Mouse (Mus musculus) kidney, adult 2 months (tissue): ENCODE measurements at regions not wholly inside any gene's neighbourhood (a gene's known extent, or its start where the extent isn't known, plus 50 kb on each side); places are given as distances from the start of the nearest gene placed in this dataset.
A peak's percentile ranks its signal among the peaks of the same experiment; 100 is the strongest.
"Not testable (repeated sequence)": the region's sequence is repeated elsewhere in the genome, so short reads cannot be mapped to it uniquely, and the experiment has no call there.

Experiments
- DNase-seq: peaks from one replicate; pipeline ENCODE4 v3.0.0; 2021
- H3K27ac ChIP-seq: fragments of 200-500 bp; 2 replicates; pipeline ENCODE4 v1.5.1; 2012; ENCODE audit warnings: low read depth, low read length, control low read depth, inconsistent platforms; ENCODE audit not compliant: insufficient read depth
- H3K27me3 ChIP-seq: fragments of 200-500 bp; replicated peaks from 2 replicates; pipeline ENCODE4 v1.6.1; 2012; ENCODE audit warnings: mild to moderate bottlenecking, moderate library complexity, low read length, inconsistent platforms; ENCODE audit not compliant: control insufficient read depth, insufficient read depth
- H3K36me3 ChIP-seq: fragments of 200-500 bp; 2 replicates; pipeline ENCODE4 v1.6.1; 2012; ENCODE audit warnings: mild to moderate bottlenecking, moderate library complexity, low read length, inconsistent platforms; ENCODE audit not compliant: control insufficient read depth, insufficient read depth
- H3K4me1 ChIP-seq: fragments of 200-500 bp; 2 replicates; pipeline ENCODE4 v1.6.1; 2011; ENCODE audit warnings: low read length; ENCODE audit not compliant: control insufficient read depth, insufficient read depth
- H3K4me3 ChIP-seq: fragments of 200-500 bp; 2 replicates; pipeline ENCODE4 v1.5.1; 2011; ENCODE audit warnings: mild to moderate bottlenecking, low read depth, low read length, control low read depth; ENCODE audit not compliant: insufficient read depth
- CTCF ChIP-seq: fragments of 200-500 bp; conservative IDR thresholded peaks from 2 replicates; pipeline ENCODE4 v1.5.1; 2011; ENCODE audit warnings: low read depth, mild to moderate bottlenecking, control low read depth, low read length, moderate library complexity, mixed read lengths; ENCODE audit not compliant: insufficient read depth, insufficient read length
- POLR2A ChIP-seq: fragments of 200-500 bp; IDR thresholded peaks from one replicate; pipeline ENCODE4 v1.6.1; 2011; ENCODE audit warnings: low read depth, low read length, control low read depth
- WGBS: fragments of 180-500 bp; shearing (Covaris S2); methylation state at CpG from one replicate; pipeline ENCODE4 v1.1.7; 2018; 5-methylcytosine and 5-hydroxymethylcytosine counted together

DNA sequence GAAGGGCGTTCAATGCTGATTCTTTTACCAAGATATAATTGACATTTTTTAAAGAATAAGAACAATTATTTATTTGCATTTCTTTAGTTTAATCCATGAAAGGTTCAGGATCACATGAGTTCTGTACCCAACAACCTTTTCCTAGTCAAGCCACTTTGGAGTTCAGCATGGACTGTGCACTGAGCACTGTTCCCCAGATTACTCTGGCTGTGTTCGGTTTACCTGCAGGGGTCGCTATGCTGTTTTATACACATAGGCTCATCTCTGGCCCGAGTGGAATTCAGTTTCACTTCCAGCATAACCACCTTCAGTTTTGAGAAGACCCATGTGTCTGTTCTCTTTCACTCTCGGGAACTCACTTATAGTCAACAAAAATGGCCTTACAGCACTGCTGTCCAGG, 93.5 kb upstream of the Smarcad1 start:
- not testable (repeated sequence) for H3K36me3 ChIP-seq, H3K27ac ChIP-seq, H3K27me3 ChIP-seq, H3K4me1 ChIP-seq, DNase-seq, H3K4me3 ChIP-seq
- 76% methylated on average over 5 of the region's 5 CpGs for WGBS

DNA sequence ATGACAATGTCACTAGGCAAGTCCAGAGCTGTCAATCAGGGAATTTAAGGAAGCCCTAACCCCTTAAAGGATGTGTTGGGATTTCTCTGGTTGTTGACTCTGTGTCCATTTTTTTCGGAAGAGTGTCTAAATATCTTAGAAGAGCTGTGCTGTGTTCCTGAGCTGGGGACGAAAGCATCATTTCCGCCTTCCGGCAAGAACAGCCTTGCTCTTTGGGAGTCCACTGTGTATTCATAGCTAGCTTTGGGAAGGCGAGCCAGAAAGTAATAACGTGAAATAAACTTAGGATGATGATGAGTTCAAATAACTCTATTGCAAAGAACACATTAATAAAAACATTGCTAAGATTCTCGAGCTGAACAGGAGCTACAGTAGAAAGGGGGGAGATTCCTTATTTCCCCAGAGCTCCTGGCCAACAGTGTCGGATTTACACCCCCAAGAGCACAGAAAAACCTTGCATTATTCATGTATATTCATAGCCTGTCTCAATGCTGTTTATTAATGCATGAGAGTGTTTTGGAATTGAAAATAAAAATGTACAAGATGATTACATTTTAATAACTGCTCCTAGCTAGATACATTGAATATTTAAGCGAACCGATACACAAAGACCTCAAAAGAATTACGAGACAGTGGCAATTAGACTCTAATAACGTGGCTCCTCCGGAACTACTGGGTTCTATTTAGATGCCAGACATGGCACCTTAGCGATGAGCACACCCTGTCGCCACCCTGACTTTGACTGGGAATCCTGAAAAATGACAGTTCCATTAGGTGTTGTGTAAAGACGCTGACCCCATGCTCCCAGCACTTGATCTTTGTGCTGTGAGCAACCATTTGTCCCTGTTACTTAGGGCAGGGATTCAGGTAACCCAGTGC, 80.5 kb upstream of the Smarcad1 start:
- TF ChIP-seq CTCF: no peak
- no peak for TF ChIP-seq POLR2A
- no peaks in the 10 kb centered on the region for H3K4me1 ChIP-seq
- H3K27me3 ChIP-seq: no peaks in the 10 kb centered on the region
- no peak for DNase-seq
- 69% methylated on average over 16 of the region's 16 CpGs for WGBS
- H3K36me3 ChIP-seq: no peaks in the 10 kb centered on the region
- no peak overlapping the region for H3K27ac ChIP-seq
- no peak overlapping the region for H3K4me3 ChIP-seq

- Histone ChIP-seq H3K4me1 (no peaks in the 10 kb centered on the region), H3K4me3 (no peak overlapping the region), H3K27ac (no peak overlapping the region), H3K27me3 (no peaks in the 10 kb centered on the region), H3K36me3 (no peaks in the 10 kb centered on the region)
- 71% methylated on average over 5 of the region's 5 CpGs for WGBS
- DNase-seq: no peak
- TF ChIP-seq CTCF (no peak), POLR2A (no peak)
Observed at GRCm38 (mm10) chr6:64962612-64963011, 79.8 kb upstream of the Smarcad1 start.

GRCm38 (mm10) chr6:64964664-64965063, 77.7 kb upstream of the Smarcad1 start:
- Histone ChIP-seq H3K27me3 (no peaks in the 10 kb centered on the region), H3K4me1 (no peaks in the 10 kb centered on the region), H3K27ac (no peak overlapping the region), H3K36me3 (no peaks in the 10 kb centered on the region), H3K4me3 (no peak overlapping the region)
- TF ChIP-seq POLR2A: no peak
- no peak for TF ChIP-seq CTCF
- DNase-seq: no peak
- 76% methylated on average over 6 of the region's 6 CpGs for WGBS

DNA sequence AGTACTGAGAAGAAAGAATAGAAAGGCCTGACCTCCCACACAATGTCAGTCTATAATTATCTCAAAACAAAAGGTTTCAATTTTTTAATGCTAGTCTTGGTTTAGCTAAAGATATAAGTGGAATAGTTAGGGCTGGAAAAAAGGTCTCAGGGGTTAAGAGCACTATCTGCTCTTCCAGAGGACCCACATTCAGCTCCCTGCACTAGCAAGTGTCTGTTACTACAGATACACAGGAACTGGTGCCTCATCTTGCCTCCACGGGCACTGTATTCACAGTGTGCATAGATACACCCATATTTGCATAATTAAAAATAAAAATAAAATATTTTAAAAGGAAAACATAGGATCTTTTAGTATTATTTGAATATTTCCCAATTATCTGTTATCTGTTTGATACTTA, 77.2 kb upstream of the Smarcad1 start:
- H3K36me3 ChIP-seq: no peaks in the 10 kb centered on the region
- H3K4me1 ChIP-seq: no peaks in the 10 kb centered on the region
- 78% methylated on average over 1 of the region's 1 CpGs for WGBS
- TF ChIP-seq CTCF (no peak), POLR2A (no peak)
- H3K27ac ChIP-seq: no peak overlapping the region
- no peak for DNase-seq
- no peaks in the 10 kb centered on the region for H3K27me3 ChIP-seq
- no peak overlapping the region for H3K4me3 ChIP-seq

- Histone ChIP-seq H3K4me1 (no peaks in the 10 kb centered on the region), H3K4me3 (no peak overlapping the region), H3K36me3 (no peaks in the 10 kb centered on the region), H3K27me3 (no peaks in the 10 kb centered on the region), H3K27ac (no peak overlapping the region)
- WGBS: 85% methylated on average over 8 of the region's 8 CpGs
- DNase-seq: no peak
- TF ChIP-seq POLR2A: no peak
Observed at GRCm38 (mm10) chr6:64970158-64970557, 72.2 kb upstream of the Smarcad1 start.

DNA sequence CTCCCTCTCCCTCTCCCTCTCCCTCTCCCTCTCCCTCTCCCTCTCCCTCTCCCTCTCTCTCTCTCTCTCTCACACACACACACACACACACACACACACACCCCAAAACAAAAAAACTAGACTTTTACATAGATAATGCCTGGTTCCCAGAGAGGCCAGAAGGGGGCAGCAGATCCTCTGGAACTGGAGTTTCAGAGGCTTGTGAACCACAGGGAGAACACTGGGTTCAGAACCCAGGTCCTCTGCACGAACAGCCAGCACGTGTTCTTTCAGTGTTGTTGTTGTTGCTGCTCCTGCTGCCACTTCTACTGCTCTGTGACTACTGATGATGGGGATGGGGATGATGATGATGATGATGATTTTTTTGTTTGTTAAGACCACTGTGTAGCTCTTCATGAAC, 68.4 kb upstream of the Smarcad1 start:
- WGBS: 29% methylated on average over 2 of the region's 2 CpGs
- no peaks in the 10 kb centered on the region for H3K4me1 ChIP-seq
- DNase-seq: peak; percentile 25
- no peak overlapping the region for H3K4me3 ChIP-seq
- no peaks in the 10 kb centered on the region for H3K27me3 ChIP-seq
- no peak overlapping the region for H3K27ac ChIP-seq
- no peaks in the 10 kb centered on the region for H3K36me3 ChIP-seq
- TF ChIP-seq POLR2A: no peak
- peak; percentile 58 for TF ChIP-seq CTCF

- H3K4me1 ChIP-seq, H3K27me3 ChIP-seq, DNase-seq, H3K4me3 ChIP-seq, H3K36me3 ChIP-seq, H3K27ac ChIP-seq: not testable (repeated sequence)
- WGBS: 97% methylated on average over 1 of the region's 1 CpGs
Observed at GRCm38 (mm10) chr6:64974453-64974852, 67.9 kb upstream of the Smarcad1 start.
